In the genomic region with DNA sequence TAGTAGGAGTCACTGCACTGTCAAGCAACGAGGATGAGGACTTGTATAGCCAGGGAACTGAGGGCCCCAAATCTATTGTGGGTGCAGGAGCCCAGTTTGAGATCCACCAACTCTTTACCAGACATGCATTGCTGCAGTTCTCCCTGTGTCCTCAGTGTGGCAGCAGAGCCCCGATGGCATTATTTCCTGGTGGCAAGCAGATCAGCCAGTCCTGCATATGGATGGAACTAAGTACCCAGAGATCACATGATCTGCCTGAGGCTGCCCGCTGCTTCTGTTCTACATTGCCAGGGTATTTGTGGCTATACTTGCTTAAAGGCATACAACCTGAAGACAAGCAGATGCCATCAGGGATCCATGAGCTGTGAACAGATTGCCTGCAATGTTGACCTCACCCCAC, we compare ENCODE assay signal across 8 mouse cellular contexts. TPM values are rescaled to one million over a fixed set of nuclear protein-coding genes. Genes with fewer than 3 reads are reported as not detected.
DNase-seq lines count a peak whose midpoint lies in the region; TF ChIP-seq lines count a peak whose summit lies in the region.

No protein-coding gene starts in this region.

- peak; percentile 62 to 82 for DNase-seq in heart, adult 18-20 months
- DNase-seq in heart, embryonic 10.5 days (ENCODE audit: low spot score) = no peak
- peak; percentile 62 to 75 for DNase-seq in adrenal gland, postnatal 36 days
- peak; percentile 68 for DNase-seq in hindbrain, embryonic 10.5 days (ENCODE audit: low spot score)
- peak; percentile 43 to 71 for DNase-seq in layer of hippocampus, postnatal 25 days (ENCODE audit: extremely low spot score in 1 of 2, low spot score in 1 of 2)
- peak; percentile 63 for DNase-seq in mesoderm, embryonic 11.5 days (ENCODE audit: low read depth, low spot score)
- DNase-seq in spleen, postnatal 10 days (ENCODE audit: low spot score in 2 of 2) = peak; percentile 58 to 78

- peaks cover 42% of the 10 kb centered on the region for H3K36me3 ChIP-seq in heart, embryonic 10.5 days
- peaks cover 51% of the 10 kb centered on the region for H3K36me3 ChIP-seq in hindbrain, embryonic 10.5 days

- WGBS in heart, embryonic 10.5 days = 22% methylated on average over 3 of the region's 3 CpGs
- 16% methylated on average over 3 of the region's 3 CpGs for WGBS in hindbrain, embryonic 10.5 days

- no peak for TF ChIP-seq POLR2A in embryonic fibroblast, embryonic 13.5 days (IDR thresholded peaks at IDR 0.05; ENCODE audit: low read depth, low read length)

- H3K27ac ChIP-seq in heart, embryonic 10.5 days = no peak overlapping the region
- no peak overlapping the region for H3K27ac ChIP-seq in embryonic fibroblast, embryonic 13.5 days (ENCODE audit: insufficient read depth, low read length)
- H3K27ac ChIP-seq in hindbrain, embryonic 10.5 days = no peak overlapping the region

- TF ChIP-seq CTCF in embryonic fibroblast, embryonic 13.5 days (IDR thresholded peaks at IDR 0.05; ENCODE audit: borderline replicate concordance, insufficient read depth, low read length) = peak; percentile 72

- no peaks in the 10 kb centered on the region for H3K9me3 ChIP-seq in heart, embryonic 10.5 days
- no peaks in the 10 kb centered on the region for H3K9me3 ChIP-seq in hindbrain, embryonic 10.5 days

- no peak overlapping the region for H3K4me3 ChIP-seq in heart, embryonic 10.5 days
- no peak overlapping the region for H3K4me3 ChIP-seq in embryonic fibroblast, embryonic 13.5 days (ENCODE audit: insufficient read depth, low read length)
- no peak overlapping the region for H3K4me3 ChIP-seq in hindbrain, embryonic 10.5 days

- H3K4me1 ChIP-seq in heart, embryonic 10.5 days = no peaks in the 10 kb centered on the region
- H3K4me1 ChIP-seq in embryonic fibroblast, embryonic 13.5 days (ENCODE audit: control insufficient read depth, insufficient read depth, low read length) = no peaks in the 10 kb centered on the region
- H3K4me1 ChIP-seq in hindbrain, embryonic 10.5 days (replicated peaks) = no peaks in the 10 kb centered on the region

- H3K27me3 ChIP-seq in heart, embryonic 10.5 days (ENCODE audit: insufficient read depth, poor library complexity, severe bottlenecking) = no peaks in the 10 kb centered on the region
- no peaks in the 10 kb centered on the region for H3K27me3 ChIP-seq in hindbrain, embryonic 10.5 days (ENCODE audit: insufficient read depth, poor library complexity, severe bottlenecking)

RNA-seq across cellular contexts. Expression of a gene that starts 23.2 kb away (rescaled TPM):
- 10 to 100 TPM; 77.6 to 82.0 TPM for total RNA-seq in heart, adult 18-20 months (2021)
- 32.5 and 38.6 TPM in 2 replicates for polyA plus RNA-seq in heart, embryonic 10.5 days (2016; fragmentation: Nextera tagmentation; extraction: Ambion mirVana)
- total RNA-seq in adrenal gland, postnatal 36 days (2021) = 100 to 1,000 TPM in 1 of 2 experiments, 10 to 100 TPM in 1; 93.3 to 119 TPM
- polyA plus RNA-seq in embryonic fibroblast, embryonic 13.5 days (2011; ENCODE audit: insufficient read length, low read depth, missing spikeins) = 46.4 and 53.5 TPM in 2 replicates
- 31.9 and 33.8 TPM in 2 replicates for polyA plus RNA-seq in hindbrain, embryonic 10.5 days (2016; fragmentation: Nextera tagmentation; extraction: Ambion mirVana)
- total RNA-seq in layer of hippocampus, postnatal 25 days (2021) = 10 to 100 TPM; 49.7 to 54.1 TPM
